Mouse (Mus musculus) heart, postnatal 0 days (tissue): ENCODE data around the gene Gm45713. TPM values are rescaled to one million over a fixed set of nuclear protein-coding genes. Genes with fewer than 3 reads are reported as not detected.
A peak's percentile ranks its signal among the peaks of the same experiment; 100 is the strongest.

Experiments used
- ATAC-seq: fragments of 200-750 bp; cut with Nextera tagmentation; 2 replicates; pipeline ENCODE4 v1.8.0; 2017; ENCODE audit warnings: low read depth, moderate number of reproducible peaks, moderate library complexity; ENCODE audit not compliant: insufficient read depth
- DNase-seq: peaks from one replicate; pipeline ENCODE4 v3.0.0-alpha.2; 2016; ENCODE audit warnings: low spot score
- H3K27ac ChIP-seq: fragments of 300-500 bp; sonication (generic); 2 replicates; pipeline ENCODE4 v1.5.1; 2014; ENCODE audit warnings: low read depth, mild to moderate bottlenecking
- H3K27me3 ChIP-seq: fragments of 300-500 bp; sonication (generic); 2 replicates; pipeline ENCODE4 v1.6.1; 2014; ENCODE audit warnings: low read length, mixed read lengths; ENCODE audit not compliant: control insufficient read depth, insufficient read depth
- H3K36me3 ChIP-seq: fragments of 300-500 bp; sonication (generic); replicated peaks from 2 replicates; pipeline ENCODE4 v1.6.1; 2014; ENCODE audit warnings: low read length, mixed read lengths; ENCODE audit not compliant: control insufficient read depth, insufficient read depth
- H3K4me1 ChIP-seq: fragments of 300-500 bp; sonication (generic); 2 replicates; pipeline ENCODE4 v1.6.1; 2014; ENCODE audit warnings: antibody characterized with exemption; ENCODE audit not compliant: control insufficient read depth, insufficient read depth
- H3K4me2 ChIP-seq: fragments of 300-500 bp; sonication (generic); 2 replicates; pipeline ENCODE4 v1.6.1; 2014; ENCODE audit warnings: low read depth, mild to moderate bottlenecking, low read length, moderate library complexity
- H3K4me3 ChIP-seq: fragments of 300-500 bp; sonication (generic); 2 replicates; pipeline ENCODE4 v1.5.1; 2014; ENCODE audit warnings: low read depth, low read length
- H3K9ac ChIP-seq: fragments of 300-500 bp; sonication (generic); replicated peaks from 2 replicates; pipeline ENCODE4 v1.6.1; 2014; ENCODE audit warnings: low read depth, low read length, mixed read lengths
- H3K9me3 ChIP-seq: fragments of 300-500 bp; sonication (generic); replicated peaks from 2 replicates; pipeline ENCODE4 v1.6.1; 2016; ENCODE audit warnings: low read length; ENCODE audit not compliant: control insufficient read depth
- CTCF ChIP-seq: IDR thresholded peaks from 2 replicates; pipeline ENCODE4 v1.5.1; 2016; ENCODE audit warnings: antibody characterized with exemption, control low read depth, low read depth
- EP300 ChIP-seq: IDR thresholded peaks from 2 replicates; pipeline ENCODE4 v1.6.1; 2016; ENCODE audit warnings: antibody characterized with exemption, low read depth
- WGBS: fragments of 180-500 bp; shearing (Covaris S2); extraction: QIAGEN DNeasy Blood & Tissue Kit; methylation state at CpG from one replicate; pipeline ENCODE4 v1.1.7; 2014; 5-methylcytosine and 5-hydroxymethylcytosine counted together
- polyA plus RNA-seq: library from polyadenylated mRNA; unstranded; fragments of >200 nt; fragmentation: Nextera tagmentation; extraction: Ambion mirVana; gene quantifications from 2 replicates; pipeline ENCODE4 v1.2.1, GENCODE M21; 2015
- total RNA-seq: library from RNA; depleted of rRNA; stranded (reverse); fragments of >200 nt; gene quantifications from 2 replicates; pipeline ENCODE4 v1.2.3, GENCODE M21; 2014; ENCODE audit warnings: low replicate concordance

Gm45713 gene
- total and polyA plus RNA-seq, 2 experiments from 2014 or later, result 0.19 to 0.78 TPM

DNA sequence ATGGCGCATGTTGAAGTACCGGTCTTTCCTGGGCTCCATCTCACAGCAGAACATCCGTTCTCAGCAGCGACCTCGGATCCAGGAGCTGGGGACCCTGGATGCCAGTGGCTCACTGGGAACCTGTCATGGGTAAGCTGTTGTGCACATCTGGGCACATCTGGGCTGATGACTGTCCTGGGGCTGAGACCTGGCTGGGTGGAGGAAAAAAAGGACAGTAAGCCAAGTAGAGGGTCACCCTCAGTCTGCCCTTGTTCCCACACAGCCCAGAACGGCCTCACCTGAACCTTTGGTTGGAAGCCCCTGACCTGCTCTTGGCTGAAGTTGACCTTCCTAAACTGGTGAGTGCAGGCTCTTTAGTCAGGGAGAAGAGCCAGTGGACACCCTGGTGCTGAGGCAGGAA lies 23.0 kb upstream of the Gm45713 start:
- Histone ChIP-seq H3K27me3 (peaks cover 17% of the 10 kb centered on the region), H3K36me3 (peaks cover 11% of the 10 kb centered on the region; the same call in 1 of the 2 replicates), H3K9me3 (no peaks in the 10 kb centered on the region), H3K27ac (no peak overlapping the region), H3K4me3 (no peak overlapping the region), H3K4me2 (no peak overlapping the region), H3K9ac (no peak overlapping the region), H3K4me1 (no peaks in the 10 kb centered on the region)
- TF ChIP-seq CTCF (no peak), EP300 (no peak)
- 89% methylated on average over 6 of the region's 6 CpGs for WGBS
- DNase-seq, result no peak
- ATAC-seq, result no peak

DNA sequence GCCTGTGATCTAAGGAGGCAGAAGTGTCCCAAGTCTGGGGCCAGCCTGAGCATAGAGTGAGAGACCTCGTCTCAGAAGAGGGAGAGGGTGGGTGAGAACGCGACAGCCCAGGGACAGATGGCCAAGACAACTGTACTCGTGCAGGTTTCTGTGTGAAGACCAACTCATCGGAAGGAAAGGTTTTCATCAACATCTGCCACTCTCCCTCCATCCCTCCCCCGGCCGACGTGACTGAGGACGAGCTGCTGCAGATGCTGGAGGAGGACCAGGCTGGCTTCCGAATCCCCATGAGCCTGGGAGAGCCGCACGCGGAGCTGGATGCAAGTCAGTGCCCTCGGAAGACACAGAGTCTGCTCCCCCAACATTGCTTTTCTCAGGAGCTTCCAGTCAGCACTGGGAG lies 21.4 kb upstream of the Gm45713 start:
- DNase-seq (no peak), ATAC-seq (no peak)
- TF ChIP-seq CTCF (no peak), EP300 (no peak)
- Histone ChIP-seq H3K36me3 (peaks cover 11% of the 10 kb centered on the region; the same call in 1 of the 2 replicates), H3K9ac (no peak overlapping the region), H3K27me3 (peaks cover 2% of the 10 kb centered on the region; the same call in 1 of the 2 replicates), H3K27ac (no peak overlapping the region), H3K9me3 (no peaks in the 10 kb centered on the region), H3K4me2 (no peak overlapping the region), H3K4me3 (no peak overlapping the region), H3K4me1 (0 out of 2 replicates have a peak, but pooled peaks cover 7% of the 10 kb centered on the region)
- 83% methylated on average over 14 of the region's 14 CpGs for WGBS

DNA sequence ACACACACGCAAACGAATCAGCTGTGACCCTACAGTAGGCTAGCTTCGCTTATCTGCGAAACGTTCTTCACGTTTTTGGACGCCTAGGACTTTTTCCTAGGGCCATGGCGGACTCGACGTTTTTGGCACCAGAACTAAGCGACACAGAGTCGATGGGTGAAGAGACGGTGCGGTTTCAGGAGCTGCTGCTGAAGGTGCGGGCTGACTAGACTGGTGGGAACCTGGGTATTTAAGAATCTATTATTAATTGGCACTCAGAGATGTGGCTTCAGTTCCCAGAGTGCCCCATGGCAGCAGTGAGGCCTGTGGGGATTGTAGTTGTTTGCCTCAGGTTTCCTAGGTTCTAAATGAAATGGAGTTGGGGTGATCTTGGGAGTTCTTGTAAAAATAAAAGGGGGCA lies 20.2 kb upstream of the Gm45713 start:
- Histone ChIP-seq H3K27ac (no peak overlapping the region), H3K27me3 (no peaks in the 10 kb centered on the region), H3K36me3 (peaks cover 11% of the 10 kb centered on the region; the same call in 1 of the 2 replicates), H3K4me2 (no peak overlapping the region), H3K9me3 (no peaks in the 10 kb centered on the region), H3K4me3 (no peak overlapping the region), H3K9ac (no peak overlapping the region), H3K4me1 (0 out of 2 replicates have a peak, but pooled peaks cover 7% of the 10 kb centered on the region)
- 87% methylated on average over 15 of the region's 15 CpGs for WGBS
- ATAC-seq, result no peak
- TF ChIP-seq EP300, result no peak
- no peak for TF ChIP-seq CTCF
- DNase-seq, result no peak

DNA sequence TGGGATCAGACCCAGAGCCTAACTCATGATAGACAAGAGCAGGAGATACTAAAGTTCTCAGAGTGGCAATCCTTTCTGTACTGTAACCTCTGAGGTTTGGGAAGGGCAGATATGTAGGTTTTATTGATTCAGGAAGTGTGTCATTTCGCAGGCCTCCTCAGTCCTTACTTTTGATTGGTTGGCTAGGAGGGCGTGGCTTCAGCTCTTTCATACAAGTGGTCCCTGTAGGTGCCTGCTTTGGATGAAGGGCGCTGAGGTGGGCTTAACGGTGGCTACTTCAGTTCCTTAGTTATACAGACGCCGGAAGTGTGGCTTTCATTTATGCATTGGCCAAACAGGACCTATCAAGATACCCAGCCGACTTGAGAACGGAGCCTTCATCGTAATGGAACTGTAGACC lies 19.6 kb upstream of the Gm45713 start:
- no peaks in the 10 kb centered on the region for H3K27me3 ChIP-seq
- ATAC-seq (no peak), DNase-seq (no peak)
- H3K4me2 ChIP-seq, result no peak overlapping the region
- peaks cover 11% of the 10 kb centered on the region; the same call in 1 of the 2 replicates for H3K36me3 ChIP-seq
- H3K27ac ChIP-seq, result no peak overlapping the region
- 0 out of 2 replicates have a peak, but pooled peaks cover 7% of the 10 kb centered on the region for H3K4me1 ChIP-seq
- TF ChIP-seq CTCF, result no peak
- no peak for TF ChIP-seq EP300
- H3K4me3 ChIP-seq, result no peak overlapping the region
- 83% methylated on average over 9 of the region's 9 CpGs for WGBS
- no peak overlapping the region for H3K9ac ChIP-seq
- no peaks in the 10 kb centered on the region for H3K9me3 ChIP-seq

DNA sequence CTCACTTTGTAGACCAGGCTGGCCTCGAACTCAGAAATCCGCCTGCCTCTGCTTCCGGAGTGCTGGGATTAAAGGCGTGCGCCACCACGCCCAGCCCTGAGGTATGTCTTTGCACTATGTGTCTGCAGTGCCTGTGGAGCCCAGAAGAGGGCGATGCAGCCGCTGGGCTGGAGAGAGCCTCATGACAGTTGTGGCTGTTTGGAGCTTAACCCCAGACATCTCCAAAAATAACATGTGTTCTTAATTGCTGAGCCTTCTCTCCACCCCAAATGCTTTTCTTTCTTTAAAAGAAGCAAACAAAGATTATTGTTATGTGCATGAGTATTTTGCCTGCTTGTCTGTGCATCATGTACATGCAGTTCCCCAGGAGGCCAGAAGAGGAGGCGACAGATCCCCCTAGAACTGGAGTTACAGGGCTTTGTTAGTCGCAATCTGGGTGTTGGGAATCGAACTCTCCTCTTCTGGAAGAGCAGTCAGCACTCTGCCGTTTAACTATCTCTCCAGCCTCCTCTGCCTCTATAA lies 19.0 kb upstream of the Gm45713 start:
- WGBS, result 72% methylated on average over 12 of the region's 12 CpGs
- H3K9me3 ChIP-seq, result no peaks in the 10 kb centered on the region
- H3K4me2 ChIP-seq, result peak overlapping the region; percentile 83
- H3K27ac ChIP-seq, result peak overlapping the region; percentile 97; the same call in 1 of the 2 replicates
- DNase-seq (peak; percentile 44), ATAC-seq (peak; percentile 26)
- TF ChIP-seq EP300 (no peak), CTCF (peak; percentile 43; the same call in 1 of the 2 replicates)
- H3K27me3 ChIP-seq, result no peaks in the 10 kb centered on the region
- H3K36me3 ChIP-seq, result peaks cover 9% of the 10 kb centered on the region; the same call in 1 of the 2 replicates
- no peak overlapping the region for H3K9ac ChIP-seq
- H3K4me1 ChIP-seq, result 0 out of 2 replicates have a peak, but pooled peaks cover 7% of the 10 kb centered on the region
- H3K4me3 ChIP-seq, result peak overlapping the region; percentile 76
